Mouse (Mus musculus) retina, embryonic 14.5 days (tissue): ENCODE measurements around the gene Mknk2.

ENCODE experiments used
- DNase-seq: peaks from one replicate; pipeline ENCODE4 v3.0.0-alpha.2; 2015; ENCODE audit warnings: low spot score

Mknk2 gene

GRCm38 (mm10) chr10:80669737-80670485 is 8.0 kb downstream of the Mknk2 start:
- no peak for DNase-seq

DNA sequence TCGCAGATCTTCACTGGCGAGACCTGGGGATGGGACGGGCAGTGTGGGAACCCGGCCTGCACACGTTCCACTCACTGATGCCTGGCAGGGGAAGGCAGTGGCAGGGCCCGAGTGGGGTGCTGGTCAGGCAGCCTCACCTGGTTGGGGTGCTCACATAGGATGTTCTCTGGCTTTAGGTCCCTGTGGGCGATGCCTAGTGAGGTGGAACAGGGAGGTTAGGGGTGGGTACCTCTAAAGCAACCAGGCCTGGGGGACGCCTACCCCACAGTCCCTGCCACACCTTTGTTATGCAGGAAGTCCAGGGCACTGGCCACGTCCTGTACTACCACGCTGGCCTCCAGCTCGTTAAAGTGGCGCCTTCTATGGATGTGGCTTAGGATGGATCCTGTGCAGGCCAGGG is 8.9 kb downstream of the Mknk2 start:
- no peak for DNase-seq

GRCm38 (mm10) chr10:80668614-80669013 is 9.3 kb downstream of the Mknk2 start:
- no peak for DNase-seq

DNA sequence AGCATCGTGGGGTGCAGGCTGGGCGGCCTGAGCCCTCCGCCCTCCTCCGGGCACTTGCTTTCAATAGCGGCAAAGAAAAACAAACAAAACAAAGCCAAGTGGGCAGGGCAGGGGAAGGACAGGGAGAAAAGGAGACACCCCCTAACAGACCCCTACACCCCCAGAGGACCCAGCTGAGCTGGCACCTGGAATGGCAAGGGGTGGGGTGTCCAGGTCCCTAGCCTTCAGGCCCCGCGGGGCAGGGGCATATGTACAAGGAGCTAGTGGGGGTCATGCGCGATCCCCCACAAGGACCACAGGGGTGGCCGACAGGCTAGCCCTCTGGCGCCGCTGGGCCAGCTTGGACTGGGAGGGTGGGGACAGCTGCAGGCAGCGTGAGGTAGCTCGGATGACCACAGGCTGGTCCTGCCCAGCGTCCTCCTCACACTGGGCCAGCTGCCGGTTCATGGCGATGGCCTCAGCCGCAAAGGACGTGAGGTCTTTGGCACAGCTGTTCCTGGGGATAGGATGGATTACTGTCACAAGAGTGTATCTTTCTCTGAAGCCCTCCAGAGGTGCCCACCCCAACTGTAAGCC is 11.0 kb downstream of the Mknk2 start:
- DNase-seq = no peak

DNA sequence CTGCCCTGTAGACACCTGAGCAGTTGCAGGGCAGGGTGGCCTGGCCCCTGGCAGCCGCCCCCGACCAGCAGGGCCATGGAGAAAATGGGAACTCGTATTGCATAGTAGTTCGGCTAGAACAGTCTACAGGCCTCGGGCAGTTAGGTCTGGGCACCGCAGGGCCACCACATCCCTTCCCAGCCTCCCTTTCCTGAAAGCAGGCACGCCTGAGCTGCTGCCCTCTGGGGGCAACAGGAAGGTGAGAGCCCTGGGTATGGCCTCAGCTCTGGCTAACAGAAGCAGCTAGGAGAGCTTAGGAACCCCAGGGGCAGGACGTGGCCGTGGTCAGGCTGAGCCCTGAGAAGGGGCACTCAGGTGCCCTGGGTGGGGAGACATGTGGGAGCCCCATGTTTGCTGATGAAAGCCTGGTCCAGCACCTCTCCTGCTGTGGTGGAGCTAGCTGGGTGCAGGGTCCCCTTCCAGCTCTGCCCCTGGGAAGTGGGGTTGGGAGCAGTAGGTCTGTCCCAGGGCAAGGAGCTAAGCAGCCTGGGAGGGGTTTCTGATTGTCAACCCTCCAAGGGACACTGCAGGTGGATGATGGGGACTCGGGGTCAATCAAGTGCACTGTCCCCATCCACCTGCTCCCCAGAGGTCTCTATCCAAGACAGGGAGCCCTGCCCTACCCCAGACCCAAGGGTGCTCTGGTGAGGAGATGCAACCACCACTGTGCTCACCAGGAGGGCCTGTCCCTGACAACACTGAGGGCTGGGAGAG is 11.8 kb downstream of the Mknk2 start:
- DNase-seq = no peak

DNA sequence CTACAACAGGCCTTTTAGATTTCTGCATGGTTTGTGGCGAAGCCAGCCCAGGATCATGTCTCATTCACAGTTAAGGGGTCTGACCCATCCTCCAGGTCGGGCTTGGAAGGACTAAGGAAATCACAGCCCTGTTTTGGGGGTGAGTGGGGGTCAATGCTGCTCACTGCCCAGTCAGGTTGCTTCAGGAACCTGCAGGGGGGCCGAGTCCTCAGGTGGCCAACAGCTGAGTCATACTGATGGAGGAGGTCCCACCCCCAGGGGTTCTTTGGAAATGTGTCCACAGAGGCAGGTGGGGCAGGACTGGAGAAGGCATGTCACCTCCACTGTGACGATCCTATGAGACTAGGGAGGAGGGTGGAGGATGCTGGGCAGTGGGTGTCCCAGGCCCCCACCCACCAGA is 12.5 kb downstream of the Mknk2 start:
- no peak for DNase-seq

- DNase-seq = no peak
These were observed 12.9 kb downstream of the Mknk2 start for GRCm38 (mm10) chr10:80665016-80665380.

- no peak for DNase-seq
These were observed 13.5 kb downstream of the Mknk2 start for GRCm38 (mm10) chr10:80664197-80665015.

DNA sequence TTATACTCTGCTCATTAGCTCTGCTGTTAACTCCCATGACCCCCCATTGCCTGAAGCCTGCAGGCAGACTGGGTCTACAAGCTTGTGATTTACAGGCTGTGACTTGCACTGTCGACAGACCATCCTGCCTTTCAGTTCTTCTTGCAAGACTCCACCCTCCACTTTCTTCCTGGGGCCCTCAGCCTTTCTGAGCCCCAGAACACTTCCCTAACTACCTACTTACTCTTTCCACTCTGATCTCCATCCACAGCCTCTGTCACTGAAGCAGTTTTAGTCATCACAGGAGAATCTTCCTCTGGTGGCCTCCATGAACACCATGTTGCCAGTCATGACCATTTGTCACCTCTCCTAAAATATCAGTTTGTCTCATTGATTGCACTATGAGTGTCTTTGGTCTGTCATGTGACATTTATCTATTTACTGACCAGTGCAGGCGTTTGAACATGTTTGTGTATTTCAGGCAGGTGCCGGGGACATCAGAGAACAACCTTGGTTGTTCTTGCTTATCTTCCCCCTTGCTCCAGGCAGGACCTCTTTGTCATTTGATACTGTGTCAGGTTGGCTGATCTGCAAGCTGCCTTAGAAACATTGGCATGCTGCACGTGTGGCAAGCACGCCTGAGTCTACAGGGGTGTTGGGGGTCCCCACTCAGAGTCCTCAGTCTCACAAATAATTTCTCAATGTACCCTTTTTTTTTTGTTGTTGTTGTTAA is 14.3 kb downstream of the Mknk2 start:
- DNase-seq = no peak

- DNase-seq = peak; percentile 71
These were observed 16.8 kb downstream of the Mknk2 start for GRCm38 (mm10) chr10:80661149-80661548.

DNA sequence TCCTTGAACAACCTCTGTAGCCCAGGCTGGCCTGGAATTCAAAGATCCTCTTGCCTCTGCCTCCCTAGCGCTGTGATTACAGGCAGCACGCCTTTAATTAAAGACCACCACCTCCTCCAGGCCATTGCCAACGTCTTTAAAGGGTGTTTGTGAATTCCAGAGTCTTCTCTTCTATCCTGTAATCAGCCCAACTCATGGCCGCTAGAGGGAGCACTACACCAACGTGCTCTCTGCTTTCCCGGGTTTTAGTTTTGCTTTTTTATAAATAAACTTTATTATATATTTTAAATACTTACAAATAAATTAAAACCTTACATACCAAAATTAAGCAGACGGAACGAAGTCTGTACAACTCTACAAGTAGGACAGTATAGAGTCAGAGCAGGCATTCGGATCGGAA is 18.7 kb downstream of the Mknk2 start:
- DNase-seq = peak; percentile 84

- no peak for DNase-seq
These were observed 19.1 kb downstream of the Mknk2 start for GRCm38 (mm10) chr10:80658841-80659202.

DNA sequence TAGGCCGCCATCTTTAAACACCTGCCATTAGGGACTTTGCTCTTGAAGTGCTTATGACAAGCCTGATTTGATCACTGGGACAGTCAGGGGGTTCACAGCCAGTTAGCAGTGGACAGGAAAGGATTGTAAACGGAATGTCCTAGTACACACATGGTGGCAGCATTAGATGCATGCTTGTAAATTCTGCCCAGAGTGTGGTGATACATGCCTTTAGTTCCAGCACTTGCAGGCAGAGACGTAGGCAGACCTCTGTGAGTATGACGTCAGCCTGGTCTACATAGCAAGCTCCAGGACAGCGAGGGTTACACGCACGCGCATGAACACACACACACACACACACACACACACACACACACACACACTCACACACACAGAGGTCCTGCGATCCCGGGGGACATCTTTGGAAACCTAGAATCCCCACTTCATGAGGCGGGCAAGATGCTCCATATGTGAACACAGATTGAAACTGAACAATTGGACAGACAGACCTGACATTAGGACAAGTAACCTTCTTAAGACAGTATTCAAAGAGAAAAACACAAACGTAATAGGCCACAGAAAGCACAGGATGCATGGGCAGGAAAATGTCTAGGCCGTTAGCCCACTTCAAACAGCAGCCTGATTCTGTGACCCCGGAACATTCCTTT is 19.6 kb downstream of the Mknk2 start:
- DNase-seq = no peak

DNA sequence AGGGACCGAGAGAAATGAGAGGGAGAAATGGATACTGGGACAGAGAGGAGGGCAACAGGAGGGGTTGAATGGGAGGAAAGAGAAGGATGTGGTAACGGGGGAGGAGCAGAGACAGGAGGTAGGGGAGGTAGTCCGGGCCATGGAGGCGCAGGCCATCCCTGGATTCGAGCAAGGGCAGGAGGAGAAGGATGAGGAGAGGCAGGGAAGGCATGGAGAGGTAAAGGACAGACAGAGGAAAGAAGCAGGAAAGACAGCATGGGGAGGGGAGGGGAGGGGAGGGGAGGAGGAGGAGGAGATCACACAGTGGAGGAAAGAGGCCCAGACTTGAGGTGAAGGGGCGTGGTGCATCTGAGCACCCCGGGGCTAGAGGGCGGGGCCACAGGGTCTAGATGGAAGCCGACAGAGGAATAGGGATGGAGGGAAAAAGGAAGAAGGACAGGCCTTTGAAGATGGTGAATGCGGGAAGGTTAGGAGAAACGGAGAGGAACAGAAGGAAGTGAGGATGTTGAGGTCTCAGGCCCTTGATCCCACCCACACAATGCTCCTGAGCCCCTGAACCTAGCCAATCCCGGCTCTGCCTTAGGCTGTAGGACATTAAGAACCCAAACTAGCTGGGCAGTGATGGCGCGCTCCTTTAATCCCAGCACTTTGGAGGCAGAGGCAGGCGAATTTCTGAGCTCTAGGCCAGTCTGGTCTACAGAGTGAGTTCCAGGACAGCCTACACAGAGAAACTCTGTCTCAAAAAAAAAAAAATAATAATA is 20.9 kb downstream of the Mknk2 start, which contains the start of gene Btbd2:
Btbd2 (minus strand) TSS at position 209 of the 761 bp plus-strand sequence.
- no peak for DNase-seq

- peak; percentile 97 for DNase-seq
These were observed 21.6 kb downstream of the Mknk2 start for GRCm38 (mm10) chr10:80656130-80656862.

GRCm38 (mm10) chr10:80655406-80656129 is 22.3 kb downstream of the Mknk2 start:
- no peak for DNase-seq

GRCm38 (mm10) chr10:80654866-80655265 is 23.0 kb downstream of the Mknk2 start:
- no peak for DNase-seq

DNA sequence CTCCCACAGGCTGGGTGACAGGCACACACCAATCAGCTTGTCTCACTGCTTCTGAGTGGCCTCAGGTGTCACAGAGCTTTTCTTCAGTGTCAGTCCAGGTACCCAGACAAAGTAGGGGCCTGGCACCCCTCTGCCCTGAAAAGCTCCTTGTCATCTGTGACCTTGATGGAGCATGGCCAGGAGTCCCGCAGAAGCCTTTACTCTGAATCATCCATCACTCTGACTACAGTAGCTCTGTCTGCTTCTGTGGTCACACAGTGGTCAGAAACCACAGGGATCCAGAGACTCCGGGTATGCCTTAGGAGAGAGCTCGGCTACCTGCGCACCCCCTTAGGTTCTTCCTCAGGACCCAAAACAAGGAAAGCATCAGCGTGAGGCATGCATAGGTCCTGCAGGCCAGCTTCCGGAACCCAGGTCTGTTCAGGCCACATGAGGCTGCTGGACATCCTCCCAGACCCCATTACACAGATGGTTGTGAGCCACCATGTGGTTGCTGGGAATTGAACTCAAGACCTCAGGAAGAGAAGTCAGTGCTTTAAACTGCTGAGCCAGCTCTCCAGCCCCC is 24.7 kb downstream of the Mknk2 start:
- DNase-seq = no peak

GRCm38 (mm10) chr10:80650392-80650791 is 27.5 kb downstream of the Mknk2 start:
- DNase-seq = no peak
